Mouse (Mus musculus) T-helper 2 cell (primary cell): ENCODE data around the gene Arsb.

ENCODE experiments used
- in situ Hi-C: fragments of 300-600 bp; cut with MboI, MseI; formaldehyde crosslinking; loops from one replicate; pipeline ENCODE4 v1.15.1; 2025; ENCODE audit warnings: high pct_unique_total_duplicates

The Arsb gene

DNA sequence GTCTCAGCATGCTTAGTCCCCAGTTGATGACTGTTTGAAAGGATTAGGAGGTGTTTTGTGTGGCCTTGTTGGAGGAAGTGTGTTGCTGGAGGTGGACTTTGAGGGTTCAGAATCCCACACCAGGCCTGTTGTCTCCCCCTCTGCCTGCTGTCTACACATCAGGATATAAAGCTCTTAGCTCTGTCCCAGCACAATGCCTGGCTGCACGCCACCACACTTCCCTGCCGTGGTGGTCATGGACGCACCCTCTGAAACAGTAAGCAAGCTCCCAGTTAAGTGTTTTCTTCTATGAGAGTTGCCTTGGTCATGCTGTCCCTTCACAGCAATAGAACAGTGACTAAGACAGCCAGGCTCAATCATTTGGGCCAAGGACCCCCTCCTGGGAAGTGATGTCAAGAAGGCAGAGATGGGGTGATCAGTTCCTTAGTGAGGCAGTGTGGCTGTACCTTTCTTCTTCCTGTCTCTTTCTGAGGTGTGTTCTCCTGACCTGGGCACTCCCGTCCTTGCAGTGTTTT, 149.4 kb downstream of the Arsb start:
- in situ Hi-C loops, result no loop called here

GRCm38 (mm10) chr13:93921831-93922565, 150.6 kb downstream of the Arsb start:
- in situ Hi-C loops, result no loop called here

DNA sequence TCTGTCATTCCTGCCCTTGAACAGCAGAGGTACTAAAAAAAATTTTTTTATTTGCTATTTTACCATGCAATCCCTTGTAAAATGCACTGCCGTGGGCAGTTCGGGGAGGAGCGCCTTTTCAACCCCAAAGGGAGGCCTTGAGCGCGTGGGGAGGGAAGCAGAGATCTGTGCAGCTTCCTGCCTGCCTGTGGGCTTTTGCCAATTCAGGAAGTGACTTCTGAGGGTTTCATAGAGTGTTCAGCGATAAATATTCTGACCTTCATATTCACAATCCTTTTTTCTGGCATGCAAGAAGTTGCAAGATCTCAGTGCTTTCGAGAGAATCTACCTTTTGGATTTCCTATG, 151.1 kb downstream of the Arsb start:
- in situ Hi-C loops, result no loop called here

DNA sequence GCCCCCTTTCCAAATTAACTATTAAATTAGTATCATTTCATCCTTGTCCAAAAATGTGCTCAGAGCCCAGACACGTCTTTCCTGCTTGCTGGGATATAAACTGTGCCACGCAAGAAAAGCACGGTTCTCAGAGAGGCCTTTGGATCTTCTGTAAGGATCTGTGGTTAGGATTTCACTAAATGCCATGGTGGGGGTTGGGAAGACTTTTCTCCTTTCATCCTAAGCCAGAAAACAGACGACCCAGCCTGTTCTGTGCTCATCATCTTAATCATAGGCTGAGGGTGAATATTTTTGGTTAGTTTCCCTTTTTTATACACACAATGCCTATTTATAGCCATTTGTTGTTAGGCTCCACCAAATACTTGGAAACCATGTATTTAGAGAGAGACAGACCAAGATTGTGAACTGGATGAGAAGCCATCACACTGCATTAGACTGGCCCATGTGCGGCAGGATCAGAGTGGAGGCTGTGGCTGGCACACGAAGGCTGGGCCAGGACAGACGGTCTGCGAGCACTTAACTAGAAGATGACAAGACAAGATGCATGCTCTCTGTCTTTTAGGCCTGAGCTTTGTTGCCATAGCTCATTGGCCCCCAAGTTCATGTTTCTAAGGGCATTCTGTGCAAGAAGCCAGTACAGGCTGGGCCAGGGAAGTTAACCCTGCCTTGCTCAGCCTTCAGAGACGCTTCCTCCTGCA, 153.5 kb downstream of the Arsb start:
- in situ Hi-C loops, result no loop called here

GRCm38 (mm10) chr13:93930561-93931340, 159.3 kb downstream of the Arsb start:
- in situ Hi-C loops, result no loop called here

DNA sequence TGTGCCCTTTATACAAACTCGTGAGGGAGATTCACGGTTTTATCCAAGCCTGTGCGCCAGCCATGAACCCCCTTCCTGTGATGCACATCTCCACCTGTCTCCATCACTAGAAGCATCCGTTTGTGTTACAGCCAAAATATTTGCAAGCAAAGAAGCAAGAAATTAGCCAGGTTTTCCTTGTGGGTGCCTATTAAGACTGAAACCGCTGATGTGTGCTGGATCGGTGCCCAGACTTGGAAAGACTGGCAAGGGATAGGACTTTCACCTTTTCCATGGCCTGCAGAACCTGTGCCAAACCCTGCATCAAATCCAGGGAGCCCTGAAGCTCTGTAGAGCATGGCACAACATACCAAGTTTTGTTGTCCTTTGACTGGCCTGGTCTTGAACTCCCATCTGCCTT, 165.0 kb downstream of the Arsb start:
- in situ Hi-C loops, result loop anchor here (5.0 kb wide), 1 partner anchor 69 kb away; no protein-coding TSS in a partner anchor

DNA sequence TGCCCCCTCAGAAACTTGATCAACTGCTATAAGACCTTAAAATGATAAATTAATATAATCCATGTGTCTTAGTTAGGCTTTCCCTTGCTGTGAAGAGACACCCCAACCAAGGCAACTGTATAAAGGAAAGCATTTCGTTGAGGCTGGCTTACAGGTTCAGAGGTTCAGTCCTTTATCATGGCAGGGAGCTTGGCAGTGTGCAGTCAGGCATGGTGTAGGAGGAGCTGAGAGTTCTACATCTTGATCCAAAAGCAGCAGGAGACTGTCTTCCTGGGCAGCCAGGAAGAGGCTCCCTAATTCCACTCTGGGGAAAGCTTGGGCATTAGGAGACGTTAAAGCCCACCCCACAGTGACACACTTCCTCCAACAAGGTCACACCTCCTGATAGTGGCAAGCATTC, 166.7 kb downstream of the Arsb start:
- in situ Hi-C loops, result loop anchor here (5.0 kb wide), 1 partner anchor 71 kb away; no protein-coding TSS in a partner anchor

DNA sequence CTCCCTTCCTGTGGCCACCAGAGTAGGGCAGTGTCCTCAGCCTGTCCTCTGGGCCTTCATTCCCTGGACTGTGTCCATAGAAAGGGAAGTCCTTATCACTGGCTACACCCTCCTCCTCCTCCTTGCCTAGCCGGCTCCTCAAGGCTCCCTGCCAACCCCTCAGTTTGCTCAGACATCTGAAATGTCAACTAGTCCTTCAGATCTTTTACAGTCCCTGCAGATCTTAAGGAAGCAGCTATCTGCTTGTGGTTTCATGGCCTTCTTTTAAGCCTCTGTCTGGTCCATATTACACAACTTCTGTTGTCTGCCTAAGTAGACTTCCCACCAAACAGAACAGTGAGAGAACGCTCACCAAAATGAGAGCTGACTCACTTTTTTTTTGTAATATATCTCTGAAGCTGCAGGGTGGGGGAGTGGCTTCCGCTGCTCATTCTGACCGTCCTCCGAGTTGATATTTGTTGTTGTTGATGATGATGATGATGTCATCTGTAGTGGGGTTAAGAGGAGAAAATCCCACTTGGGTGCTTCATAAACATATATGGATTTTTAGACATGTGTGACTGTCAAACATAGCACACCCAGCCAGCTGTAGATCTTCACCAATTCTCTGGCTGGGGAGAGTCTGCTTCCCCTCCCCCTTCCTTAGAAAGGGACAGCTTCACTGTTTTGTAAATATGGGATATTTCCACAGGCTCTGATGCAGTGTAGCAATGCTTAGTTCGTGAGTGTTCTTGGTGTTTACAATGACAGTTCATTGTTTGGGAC, 168.1 kb downstream of the Arsb start:
- in situ Hi-C loops, result loop anchor here (5.0 kb wide), 1 partner anchor 72 kb away; no protein-coding TSS in a partner anchor

- in situ Hi-C loops, result no loop called here
These were observed 169.5 kb downstream of the Arsb start for GRCm38 (mm10) chr13:93940742-93941531.

- in situ Hi-C loops, result no loop called here
These were observed 179.6 kb downstream of the Arsb start for GRCm38 (mm10) chr13:93950996-93951395.

GRCm38 (mm10) chr13:93951555-93951954, 180.1 kb downstream of the Arsb start:
- in situ Hi-C loops, result no loop called here

DNA sequence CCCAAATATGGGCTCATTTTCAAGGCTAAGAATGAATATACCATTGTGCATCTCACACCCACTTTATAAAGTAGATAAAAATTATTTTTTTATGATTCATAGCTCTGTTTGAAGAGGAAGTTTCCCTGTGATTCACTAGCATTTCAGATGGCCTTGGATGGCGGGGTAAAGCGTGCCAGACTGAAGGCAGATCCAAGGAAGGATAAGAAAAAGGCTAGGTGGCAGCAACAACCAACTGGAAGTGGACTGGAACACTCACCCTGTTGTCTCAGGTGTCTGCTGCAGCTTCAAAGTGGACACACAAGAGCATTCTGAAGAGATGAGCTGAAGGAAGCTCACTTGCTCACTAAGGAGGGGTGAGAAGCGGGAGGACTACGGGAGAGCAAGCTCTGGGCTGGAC, 181.0 kb downstream of the Arsb start:
- in situ Hi-C loops, result no loop called here

- in situ Hi-C loops, result no loop called here
These were observed 186.5 kb downstream of the Arsb start for GRCm38 (mm10) chr13:93957907-93958306.

DNA sequence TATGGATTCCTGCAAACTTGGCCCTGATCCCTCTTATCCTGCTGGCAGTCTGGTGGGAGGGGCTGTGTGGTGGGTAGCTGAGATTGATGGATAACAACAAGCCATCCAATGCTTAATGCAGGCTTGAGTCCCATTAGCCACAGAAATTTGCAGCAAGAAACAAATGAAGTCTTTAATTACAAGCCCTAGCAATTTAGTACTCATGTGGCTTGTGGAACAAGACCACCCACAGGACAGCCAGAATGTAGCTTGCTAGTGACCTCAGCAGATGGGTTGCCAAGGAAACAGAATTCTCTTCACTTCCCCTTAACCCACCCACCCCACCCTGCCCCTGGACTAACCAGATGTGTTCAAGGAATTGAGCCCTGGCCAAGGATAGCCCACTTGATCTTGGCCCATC, 194.8 kb downstream of the Arsb start:
- in situ Hi-C loops, result no loop called here

GRCm38 (mm10) chr13:93967138-93967537, 195.7 kb downstream of the Arsb start:
- in situ Hi-C loops, result no loop called here

GRCm38 (mm10) chr13:93970115-93970514, 198.7 kb downstream of the Arsb start:
- in situ Hi-C loops, result no loop called here

GRCm38 (mm10) chr13:93972423-93972822, 201.0 kb downstream of the Arsb start:
- in situ Hi-C loops, result no loop called here

DNA sequence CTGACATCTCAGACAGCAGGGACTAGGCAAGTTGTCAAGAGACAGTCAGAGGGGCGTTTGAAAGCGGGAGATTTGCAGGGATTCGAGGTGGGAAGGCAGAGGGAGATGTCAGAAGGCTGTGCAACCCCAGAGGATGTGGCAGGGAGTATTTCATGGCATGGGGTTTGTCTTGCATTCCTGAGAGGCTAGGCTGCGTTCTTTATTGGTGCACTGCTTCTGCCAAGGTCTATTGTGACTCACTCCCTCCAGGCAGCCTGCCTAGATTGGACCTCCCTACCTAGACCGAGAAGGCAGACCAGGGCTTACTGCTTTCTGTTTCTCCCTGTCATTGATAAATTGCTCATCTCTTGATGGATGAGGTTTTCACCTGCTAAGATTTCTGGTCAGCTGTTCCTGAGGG, 204.2 kb downstream of the Arsb start:
- in situ Hi-C loops, result no loop called here

GRCm38 (mm10) chr13:93976897-93977530, 205.6 kb downstream of the Arsb start:
- in situ Hi-C loops, result no loop called here
